Mouse (Mus musculus): ENCODE data around the gene Smim11. TPM values are rescaled to one million over a fixed set of nuclear protein-coding genes. Genes with fewer than 3 reads are reported as not detected.

The Smim11 gene
- polyA plus RNA-seq (2012; rRNA removed) = 27.6 and 29.1 TPM in 2 replicates

DNA sequence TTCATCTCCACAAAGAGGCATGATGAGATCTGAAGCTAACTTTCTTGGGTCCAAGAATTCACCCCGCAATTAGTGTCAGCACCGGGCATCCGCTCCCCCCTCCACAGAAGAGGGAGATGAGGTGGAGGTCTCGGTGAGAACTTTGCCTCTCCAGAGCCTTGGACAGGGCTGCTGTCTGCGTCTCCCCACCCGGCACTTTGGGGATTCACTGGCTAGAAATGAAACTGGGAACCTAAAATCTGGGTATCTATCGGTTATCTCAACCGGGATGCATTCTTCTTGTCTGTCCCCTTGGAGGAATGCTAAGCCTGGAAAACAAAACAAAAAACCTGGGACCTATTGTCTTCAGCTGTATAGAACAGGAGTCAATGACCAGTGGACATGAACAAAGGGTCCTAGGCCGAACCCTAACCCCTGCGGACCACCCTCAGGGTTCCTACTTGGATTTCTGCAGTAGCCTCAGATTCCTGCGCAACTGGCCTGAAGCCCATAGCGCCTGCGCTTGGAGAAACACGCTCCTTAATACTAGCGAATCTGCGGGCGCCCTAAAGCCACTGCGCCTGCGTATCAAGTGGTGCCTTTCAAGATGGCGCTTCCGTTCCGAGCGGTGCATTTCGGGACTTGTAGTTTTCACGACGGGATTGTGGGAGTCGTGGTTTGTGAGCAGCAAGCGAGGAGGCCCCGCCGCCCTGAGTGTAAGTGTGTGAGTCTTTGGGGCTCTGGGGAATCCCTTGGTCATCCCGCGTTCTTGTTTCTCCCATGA is at the start of gene Smim11:
Smim11 (plus strand) TSS at position 638 of the 763 bp plus-strand sequence.

DNA sequence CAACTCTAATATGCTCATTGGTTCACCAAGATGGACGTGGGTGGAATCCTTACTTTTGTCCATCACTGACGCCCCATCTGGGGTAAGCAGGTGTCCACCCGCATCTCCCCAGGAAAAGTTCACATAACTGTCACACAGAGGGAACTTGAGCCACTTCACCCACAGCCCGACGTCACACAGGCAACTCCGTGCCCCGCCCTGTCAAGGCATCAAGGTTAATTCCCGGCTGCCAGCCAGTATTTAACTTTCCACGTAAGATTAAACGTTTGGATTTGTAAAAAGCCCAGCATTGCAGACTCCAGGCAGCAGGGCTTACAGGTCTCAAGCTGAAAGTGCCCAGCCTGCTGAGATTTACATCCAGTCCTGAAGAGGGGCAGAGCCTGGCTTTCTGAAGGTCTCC is 9.0 kb upstream of the Smim11 start, which contains the start of gene Kcne2:
Kcne2 (plus strand) TSS at position 289 of the 400 bp plus-strand sequence.

DNA sequence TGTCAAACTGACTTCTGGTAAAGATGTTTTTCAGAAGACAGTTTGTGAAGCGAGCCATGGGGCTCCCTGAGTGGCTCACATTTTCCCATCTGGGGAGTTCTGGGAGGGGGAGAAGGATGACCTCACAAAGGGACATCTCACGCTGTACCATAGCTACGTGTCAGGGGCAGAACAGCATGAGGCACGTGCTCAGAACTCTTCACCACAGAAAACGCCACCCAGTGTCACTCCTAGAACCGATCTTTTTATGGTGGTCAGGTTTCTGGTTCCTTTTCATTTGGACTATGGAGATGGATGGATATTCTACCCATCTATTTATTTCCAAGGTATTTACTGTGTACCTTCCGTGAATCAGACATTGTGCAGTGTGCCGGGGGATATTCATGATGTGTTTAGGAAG is 20.3 kb downstream of the Smim11 start, which contains the start of gene Fam243:
Fam243 (minus strand) TSS at position 101 of the 400 bp plus-strand sequence.

DNA sequence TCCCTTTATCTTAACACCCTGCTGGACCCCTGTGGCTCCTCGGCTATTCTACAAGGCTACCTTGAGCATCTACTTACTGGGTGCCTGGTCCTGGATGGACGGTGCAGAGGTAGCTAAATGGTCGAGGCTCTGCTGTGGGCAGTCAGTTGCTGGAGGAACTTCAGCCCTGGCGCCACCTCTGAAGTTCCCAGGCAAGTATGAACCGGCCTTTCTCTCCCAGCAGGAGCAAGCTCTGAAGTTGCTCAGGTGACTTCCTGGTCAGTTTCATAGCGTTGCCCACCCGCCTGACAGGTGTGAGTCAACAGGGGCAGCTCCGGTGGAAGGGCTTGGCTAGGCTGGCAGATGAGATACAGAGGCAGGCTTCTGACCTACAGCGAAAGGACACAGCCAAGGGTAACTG is 58.1 kb downstream of the Smim11 start, which contains the start of gene Kcne1:
Kcne1 (minus strand) TSS at position 240 of the 400 bp plus-strand sequence.

Other genes with a start within 250 kb of the Smim11 start
- gene Mrps6, start 243.0 kb upstream of the Smim11 start, polyA plus RNA-seq (2012; rRNA removed) = 7.6 and 14.1 TPM in 2 replicates
- gene Gm49711, start 243.0 kb upstream of the Smim11 start, polyA plus RNA-seq (2012; rRNA removed) = not detected in 2 replicates
- 0.09 and 0.18 TPM in 2 replicates for gene Slc5a3, start 243.0 kb upstream of the Smim11 start, polyA plus RNA-seq (2012; rRNA removed)
- gene Kcne2, start 8.9 kb upstream of the Smim11 start, polyA plus RNA-seq (2012; rRNA removed) = 7.5 and 11.4 TPM in 2 replicates
- gene Fam243, start 20.2 kb downstream of the Smim11 start, polyA plus RNA-seq (2012; rRNA removed) = not detected in 2 replicates
- 8.0 and 15.7 TPM in 2 replicates for gene Kcne1, start 58.2 kb downstream of the Smim11 start, polyA plus RNA-seq (2012; rRNA removed)
- gene Rcan1, start 169.6 kb downstream of the Smim11 start, polyA plus RNA-seq (2012; rRNA removed) = 6.5 and 9.1 TPM in 2 replicates
- 23.1 and 24.2 TPM in 2 replicates for gene Clic6, start 184.4 kb downstream of the Smim11 start, polyA plus RNA-seq (2012; rRNA removed)